Mouse (Mus musculus): ENCODE results near the gene Ctc1. TPM values are rescaled to one million over a fixed set of nuclear protein-coding genes. Genes with fewer than 3 reads are reported as not detected.
"Not testable (repeated sequence)": the region's sequence is repeated elsewhere in the genome, so short reads cannot be mapped to it uniquely, and the experiment has no call there.

Gene Ctc1
- polyA plus RNA-seq (2011; ENCODE audit: insufficient read length, low read depth, missing spikeins) = 43.2 and 44.2 TPM in 2 replicates

GRCm38 (mm10) chr11:69015644-69016441 is at the start of gene Ctc1:
Gene Ctc1, plus strand, starts transcription at chr11:69015911.
- TF ChIP-seq POLR2A (IDR thresholded peaks at IDR 0.05; ENCODE audit: low read depth, low read length) (peak; percentile 84), CTCF (IDR thresholded peaks at IDR 0.05; ENCODE audit: borderline replicate concordance, insufficient read depth, low read length) (peak; percentile 23; the same call in 1 of the 2 replicates)
- peak within 1 kb of the TSS; percentile 90 for H3K27ac ChIP-seq (ENCODE audit: insufficient read depth, low read length)
- H3K4me1 ChIP-seq (ENCODE audit: control insufficient read depth, insufficient read depth, low read length) = no peaks in the 10 kb centered on the region
- peak within 1 kb of the TSS; percentile 48 for H3K4me3 ChIP-seq (ENCODE audit: insufficient read depth, low read length)

- Histone ChIP-seq H3K4me1 (ENCODE audit: control insufficient read depth, insufficient read depth, low read length) (no peaks in the 10 kb centered on the region), H3K27ac (ENCODE audit: insufficient read depth, low read length) (no peak overlapping the region), H3K4me3 (ENCODE audit: insufficient read depth, low read length) (no peak overlapping the region)
- TF ChIP-seq CTCF (IDR thresholded peaks at IDR 0.05; ENCODE audit: borderline replicate concordance, insufficient read depth, low read length) (no peak), POLR2A (IDR thresholded peaks at IDR 0.05; ENCODE audit: low read depth, low read length) (no peak)
Measured at GRCm38 (mm10) chr11:68966554-68966953, 49.2 kb upstream of the Ctc1 start.

- peak within 1 kb of the TSS; percentile 76 for H3K4me3 ChIP-seq (ENCODE audit: insufficient read depth, low read length)
- TF ChIP-seq CTCF (IDR thresholded peaks at IDR 0.05; ENCODE audit: borderline replicate concordance, insufficient read depth, low read length) = no peak
- 0 out of 2 replicates have a peak, but pooled peaks have one; percentile 52 for TF ChIP-seq POLR2A (IDR thresholded peaks at IDR 0.05; ENCODE audit: low read depth, low read length)
- H3K27ac ChIP-seq (ENCODE audit: insufficient read depth, low read length) = peak within 1 kb of the TSS; percentile 37; the same call in 1 of the 2 replicates
- H3K4me1 ChIP-seq (ENCODE audit: control insufficient read depth, insufficient read depth, low read length) = no peaks in the 10 kb centered on the region
Measured at GRCm38 (mm10) chr11:68967337-68968282, 48.1 kb upstream of the Ctc1 start, which contains the start of gene Slc25a35. Gene Slc25a35, plus strand, starts transcription at chr11:68968131.

- H3K4me1 ChIP-seq (ENCODE audit: control insufficient read depth, insufficient read depth, low read length) = 0 out of 2 replicates have a peak, but pooled peaks cover 2% of the 10 kb centered on the region
- TF ChIP-seq POLR2A (IDR thresholded peaks at IDR 0.05; ENCODE audit: low read depth, low read length) (no peak), CTCF (IDR thresholded peaks at IDR 0.05; ENCODE audit: borderline replicate concordance, insufficient read depth, low read length) (no peak)
- no peak overlapping the region for H3K27ac ChIP-seq (ENCODE audit: insufficient read depth, low read length)
- H3K4me3 ChIP-seq (ENCODE audit: insufficient read depth, low read length) = no peak overlapping the region
Measured at GRCm38 (mm10) chr11:68968752-68969151, 47.0 kb upstream of the Ctc1 start.

- no peak overlapping the region for H3K27ac ChIP-seq (ENCODE audit: insufficient read depth, low read length)
- H3K4me3 ChIP-seq (ENCODE audit: insufficient read depth, low read length) = no peak overlapping the region
- no peak for TF ChIP-seq CTCF (IDR thresholded peaks at IDR 0.05; ENCODE audit: borderline replicate concordance, insufficient read depth, low read length)
- TF ChIP-seq POLR2A (IDR thresholded peaks at IDR 0.05; ENCODE audit: low read depth, low read length) = no peak
- 0 out of 2 replicates have a peak, but pooled peaks cover 2% of the 10 kb centered on the region for H3K4me1 ChIP-seq (ENCODE audit: control insufficient read depth, insufficient read depth, low read length)
Measured at GRCm38 (mm10) chr11:68970232-68970631, 45.5 kb upstream of the Ctc1 start.

GRCm38 (mm10) chr11:68973250-68974058 is 42.3 kb upstream of the Ctc1 start:
- peak overlapping the region; percentile 31 for H3K4me3 ChIP-seq (ENCODE audit: insufficient read depth, low read length)
- not testable (repeated sequence) for H3K4me1 ChIP-seq (ENCODE audit: control insufficient read depth, insufficient read depth, low read length); H3K27ac ChIP-seq (ENCODE audit: insufficient read depth, low read length)

GRCm38 (mm10) chr11:68974059-68974450 is 41.7 kb upstream of the Ctc1 start:
- no peak overlapping the region for H3K27ac ChIP-seq (ENCODE audit: insufficient read depth, low read length)
- TF ChIP-seq POLR2A (IDR thresholded peaks at IDR 0.05; ENCODE audit: low read depth, low read length) (no peak), CTCF (IDR thresholded peaks at IDR 0.05; ENCODE audit: borderline replicate concordance, insufficient read depth, low read length) (no peak)
- 0 out of 2 replicates have a peak, but pooled peaks cover 2% of the 10 kb centered on the region for H3K4me1 ChIP-seq (ENCODE audit: control insufficient read depth, insufficient read depth, low read length)
- peak overlapping the region; percentile 31 for H3K4me3 ChIP-seq (ENCODE audit: insufficient read depth, low read length)

- TF ChIP-seq CTCF (IDR thresholded peaks at IDR 0.05; ENCODE audit: borderline replicate concordance, insufficient read depth, low read length) (no peak), POLR2A (IDR thresholded peaks at IDR 0.05; ENCODE audit: low read depth, low read length) (no peak)
- Histone ChIP-seq H3K4me3 (ENCODE audit: insufficient read depth, low read length) (peak within 1 kb of the TSS; percentile 31; the same call in 1 of the 2 replicates), H3K27ac (ENCODE audit: insufficient read depth, low read length) (no peak within 1 kb of the TSS), H3K4me1 (ENCODE audit: control insufficient read depth, insufficient read depth, low read length) (0 out of 2 replicates have a peak, but pooled peaks cover 2% of the 10 kb centered on the region)
Measured at GRCm38 (mm10) chr11:68975085-68975484, 40.6 kb upstream of the Ctc1 start, which contains the start of gene Rangrf. Gene Rangrf, minus strand, starts transcription at chr11:68975185.

- Histone ChIP-seq H3K4me3 (ENCODE audit: insufficient read depth, low read length) (no peak overlapping the region), H3K27ac (ENCODE audit: insufficient read depth, low read length) (no peak overlapping the region), H3K4me1 (ENCODE audit: control insufficient read depth, insufficient read depth, low read length) (0 out of 2 replicates have a peak, but pooled peaks cover 2% of the 10 kb centered on the region)
- TF ChIP-seq POLR2A (IDR thresholded peaks at IDR 0.05; ENCODE audit: low read depth, low read length) = no peak
- no peak for TF ChIP-seq CTCF (IDR thresholded peaks at IDR 0.05; ENCODE audit: borderline replicate concordance, insufficient read depth, low read length)
Measured at GRCm38 (mm10) chr11:68975601-68976000, 40.1 kb upstream of the Ctc1 start.
